Mouse (Mus musculus) liver, embryonic 12.5 days (tissue): ENCODE measurements around the gene Cav1. TPM values are rescaled to one million over a fixed set of nuclear protein-coding genes. Genes with fewer than 3 reads are reported as not detected.

Experiments used
- ATAC-seq: fragments of 200-750 bp; cut with Nextera tagmentation; 2 replicates; pipeline ENCODE4 v1.8.0; 2017; ENCODE audit warnings: moderate number of reproducible peaks, mild to moderate bottlenecking, moderate library complexity
- H3K27ac ChIP-seq: fragments of 300-500 bp; sonication (generic); 2 replicates; pipeline ENCODE4 v1.5.1; 2016; ENCODE audit warnings: mild to moderate bottlenecking
- H3K27me3 ChIP-seq: fragments of 300-500 bp; sonication (generic); replicated peaks from 2 replicates; pipeline ENCODE4 v1.6.1; 2016; ENCODE audit warnings: mild to moderate bottlenecking, moderate library complexity
- H3K36me3 ChIP-seq: fragments of 300-500 bp; sonication (generic); 2 replicates; pipeline ENCODE4 v1.6.1; 2016; ENCODE audit warnings: mild to moderate bottlenecking, moderate library complexity
- H3K4me1 ChIP-seq: fragments of 300-500 bp; sonication (generic); 2 replicates; pipeline ENCODE4 v1.6.1; 2016
- H3K4me2 ChIP-seq: fragments of 300-500 bp; sonication (generic); 2 replicates; pipeline ENCODE4 v1.6.1; 2016; ENCODE audit warnings: mild to moderate bottlenecking, moderate library complexity
- H3K4me3 ChIP-seq: fragments of 300-500 bp; sonication (generic); 2 replicates; pipeline ENCODE4 v1.5.1; 2016; ENCODE audit warnings: mild to moderate bottlenecking, moderate library complexity
- H3K9ac ChIP-seq: fragments of 300-500 bp; sonication (generic); 2 replicates; pipeline ENCODE4 v1.6.1; 2016; ENCODE audit warnings: mild to moderate bottlenecking, moderate library complexity
- H3K9me3 ChIP-seq: fragments of 300-500 bp; sonication (generic); replicated peaks from 2 replicates; pipeline ENCODE4 v1.6.1; 2016; ENCODE audit warnings: mild to moderate bottlenecking, moderate library complexity
- WGBS: fragments of 180-500 bp; shearing (Covaris S2); methylation state at CpG from one replicate; pipeline ENCODE4 v1.1.7; 2016; ENCODE audit not compliant: insufficient replicate concordance; 5-methylcytosine and 5-hydroxymethylcytosine counted together
- polyA plus RNA-seq: library from polyadenylated mRNA; unstranded; fragments of >200 nt; fragmentation: Nextera tagmentation; extraction: Ambion mirVana; gene quantifications from 2 replicates; pipeline ENCODE4 v1.2.1, GENCODE M21; 2016

The Cav1 gene
- polyA plus RNA-seq, 1 experiment from 2014 or later, result 4.1 TPM

DNA sequence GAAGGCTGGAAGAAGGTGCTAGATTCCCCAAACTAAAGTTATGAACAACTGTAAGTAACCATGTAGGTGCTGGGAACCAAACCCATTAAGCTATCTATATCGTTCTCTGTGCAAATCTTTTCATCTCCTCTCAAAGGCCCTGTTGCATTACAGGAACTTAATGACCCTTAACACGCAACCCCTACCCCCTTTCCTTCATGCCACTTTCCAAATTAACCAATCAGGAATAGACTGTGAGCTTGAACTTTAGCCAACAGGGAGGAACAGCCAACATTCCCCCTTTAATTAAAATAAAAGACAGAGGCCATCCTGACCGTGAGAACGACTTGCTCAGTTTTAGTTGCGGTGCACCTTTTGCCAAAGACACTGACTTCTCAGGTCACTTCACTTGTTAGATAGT lies 11.0 kb upstream of the Cav1 start:
- H3K4me3 ChIP-seq, result no peak overlapping the region
- WGBS, result 76% methylated on average over 5 of the region's 5 CpGs
- H3K4me1 ChIP-seq, result no peaks in the 10 kb centered on the region
- H3K27me3 ChIP-seq, result no peaks in the 10 kb centered on the region
- H3K27ac ChIP-seq, result no peak overlapping the region
- ATAC-seq, result no peak
- no peak overlapping the region for H3K4me2 ChIP-seq
- no peaks in the 10 kb centered on the region for H3K9me3 ChIP-seq
- H3K36me3 ChIP-seq, result no peaks in the 10 kb centered on the region
- no peak overlapping the region for H3K9ac ChIP-seq

DNA sequence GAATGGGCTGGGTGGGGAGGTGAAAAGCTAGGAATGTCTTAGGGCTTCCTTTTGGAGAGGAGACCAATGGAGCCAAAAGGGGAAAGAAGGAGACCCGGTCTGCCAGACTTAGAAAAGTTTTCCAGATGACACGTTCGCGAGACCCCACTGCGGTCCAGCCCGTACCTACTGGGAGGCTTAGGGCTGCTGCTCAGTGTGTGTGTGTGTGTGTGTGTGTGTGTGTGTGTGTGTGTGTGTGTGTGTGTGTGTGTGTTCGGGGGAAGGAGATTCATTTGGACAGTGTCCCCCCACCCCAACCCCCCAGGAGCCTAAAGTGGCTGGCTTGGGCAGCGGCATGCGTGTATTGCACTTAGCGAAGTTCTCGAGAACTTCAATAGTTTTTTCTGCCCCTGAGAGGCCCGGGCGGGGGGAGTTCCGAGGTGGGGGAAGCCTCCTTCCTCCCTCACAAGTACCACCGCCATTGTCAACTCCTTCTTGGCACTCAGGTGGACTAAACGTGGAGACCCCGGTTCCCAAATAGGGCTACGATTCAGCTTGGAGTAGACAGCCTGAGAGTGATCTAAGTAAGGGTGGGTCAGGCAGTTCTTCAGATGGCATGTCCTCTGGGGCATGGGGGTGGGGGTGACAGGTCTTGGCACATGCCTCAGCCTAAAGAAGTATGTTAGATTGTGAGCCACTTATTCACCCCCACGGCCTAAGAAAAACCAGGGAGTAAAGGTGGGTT lies 629 bp downstream of the Cav1 start:
- Histone ChIP-seq H3K27me3 (peaks cover 42% of the 10 kb centered on the region), H3K4me2 (peak overlapping the region; percentile 66), H3K36me3 (no peaks in the 10 kb centered on the region), H3K4me1 (0 out of 2 replicates have a peak, but pooled peaks cover 7% of the 10 kb centered on the region), H3K27ac (no peak overlapping the region), H3K9me3 (no peaks in the 10 kb centered on the region), H3K4me3 (peak overlapping the region; percentile 44), H3K9ac (no peak overlapping the region)
- ATAC-seq, result no peak
- under 1% methylated on average over 18 of the region's 19 CpGs for WGBS

DNA sequence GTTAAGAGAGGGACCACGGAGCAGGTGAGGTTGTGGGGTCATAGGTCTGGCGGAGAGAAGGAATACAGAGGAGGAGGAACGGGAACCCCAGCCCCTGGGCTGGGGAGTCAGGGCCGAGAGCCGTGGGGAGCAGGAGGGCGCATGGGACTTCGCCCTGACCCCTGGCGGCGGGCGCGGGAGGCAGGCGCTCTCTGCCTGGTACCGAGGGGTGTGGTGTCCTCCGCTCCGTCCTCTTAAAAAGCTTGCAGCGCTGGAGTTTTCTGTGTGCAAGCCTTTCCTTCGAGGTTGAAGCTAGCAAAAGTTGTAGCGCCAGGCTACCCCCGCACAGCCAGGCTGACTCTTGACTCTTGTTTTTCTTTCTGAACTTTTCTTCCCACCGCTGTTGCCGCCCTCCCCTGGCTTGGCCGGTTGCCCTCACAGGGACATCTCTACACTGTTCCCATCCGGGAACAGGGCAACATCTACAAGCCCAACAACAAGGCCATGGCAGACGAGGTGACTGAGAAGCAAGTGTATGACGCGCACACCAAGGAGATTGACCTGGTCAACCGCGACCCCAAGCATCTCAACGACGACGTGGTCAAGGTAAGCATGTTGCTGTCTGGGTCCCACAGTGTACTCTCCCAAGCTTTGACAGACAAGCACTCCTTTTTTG lies 1.5 kb downstream of the Cav1 start:
- Histone ChIP-seq H3K36me3 (no peaks in the 10 kb centered on the region), H3K27me3 (peaks cover 42% of the 10 kb centered on the region), H3K4me1 (0 out of 2 replicates have a peak, but pooled peaks cover 7% of the 10 kb centered on the region), H3K4me2 (peak overlapping the region; percentile 66), H3K9ac (no peak overlapping the region), H3K27ac (no peak overlapping the region), H3K4me3 (peak overlapping the region; percentile 44), H3K9me3 (no peaks in the 10 kb centered on the region)
- 3% methylated on average over 30 of the region's 31 CpGs for WGBS
- peak; percentile 64 for ATAC-seq

DNA sequence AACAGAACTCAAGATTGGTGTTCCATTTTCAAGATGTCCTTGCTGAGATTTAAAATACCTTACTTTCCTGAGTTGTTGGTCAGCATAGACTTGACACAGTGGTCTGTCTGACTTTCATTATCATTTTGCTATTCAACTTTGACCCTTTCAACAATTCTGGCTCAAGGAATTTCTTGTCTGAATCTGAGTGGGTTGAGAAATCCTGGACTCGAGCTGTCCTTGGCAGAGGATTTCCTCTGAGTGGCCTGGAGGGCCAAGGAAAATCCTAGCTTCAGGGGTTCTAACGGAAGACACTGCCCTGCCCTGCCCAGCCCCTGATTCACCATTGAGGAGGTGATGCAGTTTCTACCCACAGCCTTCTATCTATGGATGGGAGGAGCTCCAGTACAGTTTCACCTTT lies 2.5 kb downstream of the Cav1 start:
- Histone ChIP-seq H3K36me3 (no peaks in the 10 kb centered on the region), H3K4me2 (no peak overlapping the region), H3K9me3 (no peaks in the 10 kb centered on the region), H3K27me3 (peaks cover 42% of the 10 kb centered on the region), H3K4me1 (0 out of 2 replicates have a peak, but pooled peaks cover 7% of the 10 kb centered on the region), H3K4me3 (no peak overlapping the region), H3K9ac (no peak overlapping the region), H3K27ac (no peak overlapping the region)
- ATAC-seq, result no peak
- WGBS, result 28% methylated on average over 2 of the region's 2 CpGs

DNA sequence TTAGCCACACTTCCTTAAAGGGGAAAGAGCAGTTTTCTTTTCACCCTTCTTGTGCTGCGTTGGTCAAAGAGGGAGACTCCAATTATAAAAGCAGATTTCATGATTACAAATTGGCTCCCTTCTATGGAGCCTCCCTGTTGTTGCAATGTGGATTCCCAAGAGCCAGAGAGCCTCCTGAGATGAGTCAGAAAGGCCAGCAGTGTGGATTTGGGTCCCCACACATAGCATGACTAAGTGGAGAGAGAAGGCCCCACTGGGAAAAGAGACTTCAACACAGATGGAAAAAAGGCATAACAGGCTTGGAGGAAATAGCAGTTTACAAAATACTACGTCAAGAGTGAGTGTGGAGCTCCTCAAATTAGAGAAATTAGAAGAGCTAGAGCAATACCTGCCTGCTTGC lies 3.1 kb downstream of the Cav1 start:
- no peak for ATAC-seq
- H3K27ac ChIP-seq, result no peak overlapping the region
- no peak overlapping the region for H3K4me2 ChIP-seq

DNA sequence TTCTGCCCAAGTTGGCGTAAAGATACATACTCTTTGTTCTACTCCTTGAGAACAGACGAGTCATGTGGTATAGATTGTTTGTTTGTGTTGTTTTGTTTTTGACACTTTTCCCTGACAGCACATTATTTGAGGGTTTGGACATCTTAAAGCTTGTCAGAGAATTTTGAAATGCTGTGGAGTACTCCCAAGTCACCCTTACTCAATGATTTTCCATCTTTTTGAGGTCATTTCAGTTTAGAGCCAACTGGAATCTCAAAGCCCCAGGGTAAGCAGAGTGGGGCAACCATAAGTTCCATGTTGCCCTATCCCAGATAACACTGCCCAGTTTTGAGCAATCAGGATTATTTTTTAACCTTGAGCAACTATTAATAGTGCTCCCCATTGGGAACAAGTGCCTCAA lies 8.1 kb downstream of the Cav1 start:
- no peaks in the 10 kb centered on the region for H3K36me3 ChIP-seq
- no peak for ATAC-seq
- no peaks in the 10 kb centered on the region for H3K9me3 ChIP-seq
- no peak overlapping the region for H3K9ac ChIP-seq
- H3K4me3 ChIP-seq, result no peak overlapping the region
- 71% methylated on average over 2 of the region's 2 CpGs for WGBS
- 0 out of 2 replicates have a peak, but pooled peaks cover 4% of the 10 kb centered on the region for H3K27me3 ChIP-seq
- no peak overlapping the region for H3K27ac ChIP-seq
- H3K4me2 ChIP-seq, result no peak overlapping the region
- no peaks in the 10 kb centered on the region for H3K4me1 ChIP-seq

More for the DNA sequence above, 3.1 kb downstream of the Cav1 start:
- H3K27me3 ChIP-seq, result peaks cover 42% of the 10 kb centered on the region
- H3K4me3 ChIP-seq, result no peak overlapping the region
- 58% methylated on average over 2 of the region's 2 CpGs for WGBS
- H3K9me3 ChIP-seq, result no peaks in the 10 kb centered on the region
- H3K9ac ChIP-seq, result no peak overlapping the region
- no peaks in the 10 kb centered on the region for H3K36me3 ChIP-seq
- 0 out of 2 replicates have a peak, but pooled peaks cover 7% of the 10 kb centered on the region for H3K4me1 ChIP-seq

DNA sequence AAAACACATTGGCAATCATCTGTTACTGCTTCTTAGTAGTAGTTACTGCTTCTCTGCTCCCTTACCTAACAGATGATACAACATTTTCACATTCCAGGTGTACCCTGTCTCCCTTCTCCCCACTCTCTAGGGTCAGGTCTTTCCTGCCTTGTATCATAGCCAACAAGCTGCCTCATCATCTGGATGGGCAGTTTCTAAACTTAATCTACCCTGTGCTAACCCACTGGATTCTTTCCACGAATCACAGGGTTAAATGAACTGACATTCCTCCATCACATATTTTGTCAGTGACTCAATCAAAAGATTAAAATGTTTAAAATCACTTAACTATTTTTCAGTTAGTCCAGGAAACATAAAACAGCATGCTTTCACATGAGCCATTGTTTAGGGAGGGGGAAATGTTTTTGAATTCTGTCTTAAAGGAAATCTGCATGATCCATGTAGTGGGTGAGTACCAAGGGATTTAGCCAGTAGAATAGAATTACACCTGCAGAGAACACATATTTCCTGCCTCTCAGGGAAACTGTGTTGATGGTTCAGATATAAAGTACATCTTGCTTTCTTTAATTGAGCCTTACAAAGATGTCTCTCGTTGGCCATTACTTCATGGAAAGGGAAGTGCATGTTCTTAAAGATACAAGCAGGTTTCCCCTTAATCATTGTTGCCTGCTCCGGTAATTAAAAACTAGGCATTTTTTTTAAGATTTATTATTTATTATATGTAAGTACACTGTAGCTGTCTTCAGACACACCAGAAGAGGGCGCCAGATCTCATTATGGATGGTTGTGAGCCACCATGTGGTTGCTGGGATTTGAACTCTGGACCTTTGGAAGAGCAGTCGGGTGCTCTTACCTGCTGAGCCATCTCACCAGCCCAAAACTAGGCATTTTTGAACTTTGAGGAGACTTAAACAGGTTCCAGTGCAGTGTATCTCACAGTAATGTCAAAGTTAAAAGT lies 8.8 kb downstream of the Cav1 start:
- ATAC-seq, result no peak
- 58% methylated on average over 5 of the region's 5 CpGs for WGBS

DNA sequence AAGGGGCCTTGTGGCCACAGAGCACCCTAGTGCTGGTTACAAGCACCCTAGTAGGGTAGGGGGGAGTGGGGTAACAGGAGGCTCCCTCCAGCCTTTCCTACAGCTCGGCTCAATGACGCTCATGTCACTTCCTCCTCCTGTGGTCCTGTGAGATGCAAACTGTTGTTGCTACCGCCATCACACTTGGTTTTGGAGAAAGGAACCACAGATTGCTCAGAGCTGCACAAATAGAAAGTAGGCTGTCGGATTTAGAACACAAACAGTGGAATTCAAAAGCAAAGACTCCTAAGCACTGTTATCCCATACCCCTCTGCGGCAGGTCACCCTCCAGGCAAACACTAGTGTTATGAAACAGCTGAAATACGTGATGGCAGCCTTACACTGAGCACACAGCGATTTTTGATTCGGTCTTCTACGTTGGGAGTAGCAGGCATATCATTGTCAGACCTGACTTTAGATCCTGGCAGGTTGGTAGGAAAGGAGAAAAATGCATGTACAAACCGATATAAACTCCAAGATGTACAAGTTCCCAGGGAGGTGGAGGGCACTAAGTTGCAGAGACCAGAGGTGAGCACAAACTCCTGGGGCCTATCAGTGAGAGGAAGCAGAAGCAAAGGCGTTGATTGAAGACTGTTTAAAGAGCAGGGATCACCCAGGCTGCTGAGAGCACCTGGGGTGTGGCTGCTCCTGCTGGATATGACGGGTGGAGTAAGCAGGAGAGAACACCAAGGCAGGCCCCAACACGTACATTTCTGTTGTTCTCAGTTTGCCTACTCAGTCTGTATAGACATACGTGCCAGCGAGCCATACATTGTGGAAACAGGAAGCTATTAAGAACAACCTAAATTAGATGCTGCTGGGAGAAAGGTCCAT lies 10.4 kb downstream of the Cav1 start:
- Histone ChIP-seq H3K4me2 (no peak overlapping the region), H3K9me3 (no peaks in the 10 kb centered on the region), H3K36me3 (no peaks in the 10 kb centered on the region), H3K4me1 (no peaks in the 10 kb centered on the region), H3K27ac (no peak overlapping the region), H3K27me3 (no peaks in the 10 kb centered on the region), H3K9ac (no peak overlapping the region), H3K4me3 (no peak overlapping the region)
- 47% methylated on average over 15 of the region's 15 CpGs for WGBS
- no peak for ATAC-seq

More for the DNA sequence above, 8.8 kb downstream of the Cav1 start:
- Histone ChIP-seq H3K27ac (no peak overlapping the region), H3K4me2 (no peak overlapping the region), H3K27me3 (no peaks in the 10 kb centered on the region), H3K4me3 (no peak overlapping the region), H3K36me3 (no peaks in the 10 kb centered on the region), H3K9ac (no peak overlapping the region), H3K9me3 (no peaks in the 10 kb centered on the region), H3K4me1 (no peaks in the 10 kb centered on the region)

DNA sequence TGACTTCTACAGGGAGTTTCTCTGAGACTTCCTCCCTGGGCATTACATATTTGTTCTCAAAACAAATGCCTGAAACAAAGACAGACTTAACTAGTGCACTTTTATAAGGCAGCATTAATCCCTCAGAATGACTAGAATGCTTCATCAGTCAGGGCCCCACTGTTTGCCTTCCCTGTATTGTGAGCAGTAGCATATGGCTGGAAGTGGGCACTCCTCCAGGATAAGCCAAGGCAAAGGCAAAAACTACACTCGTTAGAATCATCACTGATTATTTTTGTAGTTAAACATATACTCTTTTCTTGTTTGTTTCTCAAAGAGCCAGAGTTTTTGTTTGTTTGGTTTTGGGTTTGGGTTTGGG lies 11.0 kb downstream of the Cav1 start:
- H3K27ac ChIP-seq, result no peak overlapping the region
- H3K9me3 ChIP-seq, result no peaks in the 10 kb centered on the region
- H3K9ac ChIP-seq, result no peak overlapping the region
- 53% methylated on average over 1 of the region's 1 CpGs for WGBS
- no peaks in the 10 kb centered on the region for H3K4me1 ChIP-seq
- H3K27me3 ChIP-seq, result no peaks in the 10 kb centered on the region
- no peak overlapping the region for H3K4me3 ChIP-seq
- H3K4me2 ChIP-seq, result no peak overlapping the region
- no peaks in the 10 kb centered on the region for H3K36me3 ChIP-seq
- ATAC-seq, result no peak

DNA sequence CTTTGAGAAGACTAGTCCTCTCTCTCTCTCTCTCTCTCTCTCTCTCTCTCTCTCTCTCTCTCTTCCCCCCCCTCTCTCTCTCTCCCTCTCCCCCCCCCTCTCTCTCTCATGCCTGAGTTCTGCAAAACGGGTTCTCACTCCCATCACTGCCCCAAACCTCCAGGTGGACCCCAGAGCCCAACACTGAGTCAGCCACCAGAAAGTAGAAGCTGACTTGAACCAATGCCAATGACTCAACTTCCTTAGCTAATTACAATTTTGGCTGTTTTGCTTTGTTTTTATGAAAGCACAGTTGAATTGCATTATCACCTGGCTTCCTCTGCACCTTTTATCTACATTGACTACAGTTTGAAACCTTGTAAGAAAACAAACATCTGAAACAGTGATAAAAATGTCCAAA lies 11.8 kb downstream of the Cav1 start:
- no peak overlapping the region for H3K9ac ChIP-seq
- H3K27me3 ChIP-seq, result no peaks in the 10 kb centered on the region
- H3K27ac ChIP-seq, result no peak overlapping the region
- no peaks in the 10 kb centered on the region for H3K4me1 ChIP-seq
- WGBS, result 29% methylated on average over 1 of the region's 1 CpGs
- H3K36me3 ChIP-seq, result no peaks in the 10 kb centered on the region
- no peak overlapping the region for H3K4me2 ChIP-seq
- ATAC-seq, result no peak
- no peak overlapping the region for H3K4me3 ChIP-seq
- no peaks in the 10 kb centered on the region for H3K9me3 ChIP-seq

DNA sequence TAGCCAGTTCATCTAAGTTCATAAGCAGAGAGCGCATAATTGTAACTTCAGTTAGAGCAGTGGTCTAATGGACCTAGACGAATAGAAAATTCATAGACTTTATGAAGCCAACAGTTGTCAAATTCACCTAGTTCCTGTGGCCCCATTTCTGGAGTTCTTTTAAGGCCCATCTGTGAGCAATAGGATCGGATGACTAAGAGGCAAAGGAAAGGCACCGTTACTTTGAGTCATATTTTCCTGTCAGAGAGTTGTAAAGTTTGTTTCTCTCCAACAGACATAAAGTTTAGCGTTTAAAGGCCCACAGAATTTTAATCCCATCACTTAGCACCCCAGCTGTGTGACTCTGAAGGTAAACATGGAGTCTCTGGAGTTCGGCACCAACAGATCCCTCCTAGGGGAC lies 15.8 kb downstream of the Cav1 start:
- WGBS, result 74% methylated on average over 6 of the region's 6 CpGs
- Histone ChIP-seq H3K9ac (no peak overlapping the region), H3K27ac (no peak overlapping the region), H3K4me3 (no peak overlapping the region), H3K36me3 (no peaks in the 10 kb centered on the region), H3K4me2 (no peak overlapping the region), H3K4me1 (no peaks in the 10 kb centered on the region), H3K9me3 (no peaks in the 10 kb centered on the region), H3K27me3 (no peaks in the 10 kb centered on the region; the same call in 1 of the 2 replicates)
- no peak for ATAC-seq
